Mouse (Mus musculus): ENCODE data around the gene Rmdn3.

The Rmdn3 gene

GRCm38 (mm10) chr2:119167866-119168256, 11.0 kb upstream of the Rmdn3 start:
- CTCF ChIA-PET = no interaction called here

GRCm38 (mm10) chr2:119166901-119167865, 10.3 kb upstream of the Rmdn3 start, which contains the start of gene Gchfr:
Gene Gchfr, plus strand, starts transcription at chr2:119167773.
- CTCF ChIA-PET = interaction anchor here (0.7 to 1.2 kb wide), 3 partner anchors 14 to 128 kb away, joined by 4 to 13 read pairs (median 8); no protein-coding TSS in a partner anchor

- CTCF ChIA-PET = no interaction called here
These were observed 8.6 kb upstream of the Rmdn3 start for GRCm38 (mm10) chr2:119165401-119165800.

- CTCF ChIA-PET = no interaction called here
These were observed 7.2 kb upstream of the Rmdn3 start for GRCm38 (mm10) chr2:119163999-119164398.

GRCm38 (mm10) chr2:119163135-119163534, 6.3 kb upstream of the Rmdn3 start:
- CTCF ChIA-PET = no interaction called here

- CTCF ChIA-PET = no interaction called here
These were observed 4.4 kb upstream of the Rmdn3 start for GRCm38 (mm10) chr2:119161247-119161646.

GRCm38 (mm10) chr2:119157836-119158235, 1.0 kb upstream of the Rmdn3 start:
- CTCF ChIA-PET = interaction anchor here (0.7 to 1.1 kb wide), 2 partner anchors 13 to 31 kb away, joined by 3 read pairs; no protein-coding TSS in a partner anchor

- CTCF ChIA-PET = interaction anchor here (0.8 kb wide), 1 partner anchor 9 kb away, joined by 13 read pairs; no protein-coding TSS in a partner anchor
These were observed 653 bp downstream of the Rmdn3 start for GRCm38 (mm10) chr2:119156081-119156680.

- CTCF ChIA-PET = interaction anchor here (0.8 kb wide), 1 partner anchor 8 kb away, joined by 13 read pairs; no protein-coding TSS in a partner anchor
These were observed 1.4 kb downstream of the Rmdn3 start for GRCm38 (mm10) chr2:119155388-119155787.

- CTCF ChIA-PET = interaction anchor here (0.6 kb wide), 1 partner anchor 165 kb away, joined by 3 read pairs; no protein-coding TSS in a partner anchor
These were observed 2.2 kb downstream of the Rmdn3 start for GRCm38 (mm10) chr2:119154683-119155082.

- CTCF ChIA-PET = interaction anchor here (0.5 to 0.6 kb wide), 2 partner anchors 11 to 172 kb away, joined by 3 to 4 read pairs; no protein-coding TSS in a partner anchor
These were observed 4.6 kb downstream of the Rmdn3 start for GRCm38 (mm10) chr2:119152255-119152654.

- CTCF ChIA-PET = interaction anchor here (0.6 kb wide), 1 partner anchor 43 kb away, joined by 4 read pairs; no protein-coding TSS in a partner anchor
These were observed 9.1 kb downstream of the Rmdn3 start for GRCm38 (mm10) chr2:119147775-119148174.

GRCm38 (mm10) chr2:119147160-119147678, 9.6 kb downstream of the Rmdn3 start:
- CTCF ChIA-PET = interaction anchor here (0.8 kb wide), 1 partner anchor 9 kb away, joined by 13 read pairs; no protein-coding TSS in a partner anchor

- CTCF ChIA-PET = interaction anchor here (0.8 kb wide), 1 partner anchor 9 kb away, joined by 13 read pairs; no protein-coding TSS in a partner anchor
These were observed 10.4 kb downstream of the Rmdn3 start for GRCm38 (mm10) chr2:119146435-119146834.

GRCm38 (mm10) chr2:119145199-119145598, 11.6 kb downstream of the Rmdn3 start:
- CTCF ChIA-PET = interaction anchor here (0.6 kb wide), 1 partner anchor 164 kb away, joined by 5 read pairs; no protein-coding TSS in a partner anchor

- CTCF ChIA-PET = no interaction called here
These were observed 20.4 kb downstream of the Rmdn3 start for GRCm38 (mm10) chr2:119136346-119136898.

GRCm38 (mm10) chr2:119113121-119113925, 43.5 kb downstream of the Rmdn3 start:
- CTCF ChIA-PET = interaction anchor here (0.5 kb wide), 1 partner anchor 1156 kb away, joined by 3 read pairs; no protein-coding TSS in a partner anchor

- CTCF ChIA-PET = no interaction called here
These were observed 44.3 kb downstream of the Rmdn3 start, which contains the start of gene Rad51 for GRCm38 (mm10) chr2:119112438-119113112. Gene Rad51, plus strand, starts transcription at chr2:119112793.

GRCm38 (mm10) chr2:119111060-119111459, 45.8 kb downstream of the Rmdn3 start:
- CTCF ChIA-PET = interaction anchor here (0.6 kb wide), 1 partner anchor 77 kb away, joined by 4 read pairs; no protein-coding TSS in a partner anchor

- CTCF ChIA-PET = no interaction called here
These were observed 48.3 kb downstream of the Rmdn3 start for GRCm38 (mm10) chr2:119108554-119108953.
